12 mouse cellular contexts compared by ENCODE assay signal in the genomic region with DNA sequence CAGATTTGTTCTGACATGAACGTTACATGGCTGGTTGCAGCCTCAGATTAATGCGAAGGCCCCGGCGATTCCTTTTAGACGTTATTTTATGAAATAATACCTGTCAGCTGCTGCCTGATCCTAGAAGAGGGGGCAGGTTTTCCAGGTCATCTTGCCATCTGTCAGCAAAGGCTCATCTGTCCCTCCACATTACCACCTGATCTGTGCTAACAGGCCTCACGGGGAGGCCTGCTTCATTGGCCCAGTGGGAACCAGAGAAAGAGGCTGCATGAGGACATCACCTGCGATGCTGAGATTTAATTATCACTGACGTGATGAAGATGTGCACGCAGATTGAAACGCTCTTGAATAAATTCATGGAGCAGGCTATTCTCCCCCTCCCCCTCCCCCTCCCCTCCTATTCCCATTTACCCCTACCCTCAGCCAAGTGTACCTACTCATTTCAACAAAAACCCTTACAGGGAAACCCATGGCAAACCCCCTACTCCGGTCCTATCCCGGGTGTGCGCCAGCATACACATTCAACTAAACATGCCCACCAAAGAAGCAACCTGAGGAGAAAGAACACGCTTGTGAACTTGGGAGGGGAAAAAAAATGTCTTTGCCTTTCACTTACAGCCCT.
DNase-seq lines count a peak whose midpoint lies in the region; ATAC-seq and TF ChIP-seq lines count a peak whose summit lies in the region.
"Had no signal": no experiment of that assay in that cellular context is flagged by ENCODE, and none has a peak within 500 bp of the region (broad histone marks: within the 10 kb centered on the region; RNA-seq: fewer than 3 reads in every experiment).

No protein-coding gene starts in this region.

- H3K9ac ChIP-seq in forebrain, embryonic 16.5 days (replicated peaks; ENCODE audit: low read depth, low read length), result no peak overlapping the region
- no peak overlapping the region for H3K9ac ChIP-seq in midbrain, embryonic 16.5 days (ENCODE audit: low read depth, low read length)
- H3K9ac ChIP-seq: heart, embryonic 12.5 days; liver, embryonic 13.5 days had no signal

- no peak for TF ChIP-seq CTCF in cerebellum, adult 2 months (IDR thresholded peaks at IDR 0.05; ENCODE audit: borderline replicate concordance, insufficient read depth, low read depth, low read length)

- no peaks in the 10 kb centered on the region for H3K36me3 ChIP-seq in forebrain, embryonic 16.5 days (ENCODE audit: control insufficient read depth, insufficient read depth)
- H3K36me3 ChIP-seq in midbrain, embryonic 16.5 days (ENCODE audit: control insufficient read depth, insufficient read depth, low read length), result no peaks in the 10 kb centered on the region
- H3K36me3 ChIP-seq: heart, embryonic 12.5 days; liver, embryonic 13.5 days had no signal

- peaks cover 10% of the 10 kb centered on the region; the same call in 1 of the 2 replicates for H3K4me1 ChIP-seq in cerebellum, adult 2 months (ENCODE audit: control insufficient read depth, insufficient read depth, low read length)
- peaks cover 3% of the 10 kb centered on the region; the same call in 1 of the 2 replicates for H3K4me1 ChIP-seq in forebrain, embryonic 16.5 days (replicated peaks; ENCODE audit: control insufficient read depth, insufficient read depth, low read length)
- H3K4me1 ChIP-seq in midbrain, embryonic 16.5 days (ENCODE audit: control insufficient read depth, insufficient read depth, low read length), result no peaks in the 10 kb centered on the region; the same call in 1 of the 2 replicates
- H3K4me1 ChIP-seq: heart, embryonic 12.5 days; liver, embryonic 13.5 days had no signal

- H3K4me3 ChIP-seq in cerebellum, adult 2 months (replicated peaks; ENCODE audit: insufficient read depth, low read depth, low read length), result no peak overlapping the region
- H3K4me3 ChIP-seq in forebrain, embryonic 16.5 days (replicated peaks; ENCODE audit: low read length), result no peak overlapping the region
- H3K4me3 ChIP-seq in midbrain, embryonic 16.5 days (ENCODE audit: low read depth, low read length), result no peak overlapping the region
- H3K4me3 ChIP-seq: heart, embryonic 12.5 days; liver, embryonic 13.5 days had no signal

- no peak overlapping the region for H3K27ac ChIP-seq in cerebellum, adult 2 months (ENCODE audit: insufficient read depth, low read length)
- H3K27ac ChIP-seq in forebrain, embryonic 16.5 days (ENCODE audit: low read length), result peak overlapping the region; percentile 65
- H3K27ac ChIP-seq in midbrain, embryonic 16.5 days (ENCODE audit: low read length), result no peak overlapping the region
- H3K27ac ChIP-seq: kidney, postnatal 0 days; liver, embryonic 13.5 days; macrophage had no signal

- no peak overlapping the region for H3K4me2 ChIP-seq in forebrain, embryonic 16.5 days (ENCODE audit: low read length)
- H3K4me2 ChIP-seq in midbrain, embryonic 16.5 days (ENCODE audit: low read length), result no peak overlapping the region
- H3K4me2 ChIP-seq: heart, embryonic 12.5 days; liver, embryonic 13.5 days had no signal

- WGBS in cerebellum, adult 2 months, result 29% methylated on average over 14 of the region's 14 CpGs
- 55% methylated on average over 14 of the region's 14 CpGs for WGBS in forebrain, embryonic 16.5 days
- WGBS in midbrain, embryonic 16.5 days, result 44% methylated on average over 14 of the region's 14 CpGs

- peak; percentile 94 for ATAC-seq in cerebellum, adult (ENCODE audit: insufficient number of reproducible peaks, low FRiP score, low TSS enrichment)
- ATAC-seq in forebrain, embryonic 16.5 days, result no peak
- peak; percentile 82 for ATAC-seq in midbrain, embryonic 16.5 days
- no peak for ATAC-seq in frontal cortex, adult (ENCODE audit: low TSS enrichment)

- no peak for TF ChIP-seq POLR2A in cerebellum, adult 2 months (IDR thresholded peaks at IDR 0.05; ENCODE audit: borderline replicate concordance, insufficient read depth, low read length)

- no peaks in the 10 kb centered on the region for H3K27me3 ChIP-seq in cerebellum, adult 2 months (ENCODE audit: control insufficient read depth, insufficient read depth, low read length)
- H3K27me3 ChIP-seq in forebrain, embryonic 16.5 days (replicated peaks; ENCODE audit: control insufficient read depth, insufficient read depth, low read length), result no peaks in the 10 kb centered on the region
- no peaks in the 10 kb centered on the region for H3K27me3 ChIP-seq in midbrain, embryonic 16.5 days (ENCODE audit: control insufficient read depth, insufficient read depth, low read depth, low read length)
- H3K27me3 ChIP-seq: heart, embryonic 12.5 days; liver, embryonic 13.5 days had no signal

- DNase-seq in cerebellum, adult 2 months, result peak; percentile 74 to 87
- no peak for DNase-seq in layer of hippocampus, postnatal 36 days
- no peak for DNase-seq in lung, adult 18-20 months
- DNase-seq: adrenal gland, postnatal 10 days; liver, embryonic 13.5 days had no signal

- H3K9me3 ChIP-seq in forebrain, embryonic 16.5 days (ENCODE audit: control insufficient read depth, low read length), result no peaks in the 10 kb centered on the region
- no peaks in the 10 kb centered on the region for H3K9me3 ChIP-seq in midbrain, embryonic 16.5 days (replicated peaks; ENCODE audit: control insufficient read depth, low read length, poor library complexity, severe bottlenecking)
- H3K9me3 ChIP-seq: heart, embryonic 12.5 days; liver, embryonic 13.5 days had no signal

Comparison
In these comparisons a context has a peak if more than half of its experiments do, and no peak if none do; other contexts are left out.
1. ATAC-seq: peak in cerebellum, adult (single experiment) and midbrain, embryonic 16.5 days (single experiment); none in forebrain, embryonic 16.5 days (single experiment) and frontal cortex, adult (single experiment).
2. DNase-seq: peak in cerebellum, adult 2 months (2 of 2); none in layer of hippocampus, postnatal 36 days (0 of 2) and lung, adult 18-20 months (0 of 2).